Mouse (Mus musculus): ENCODE measurements around the gene Lipt2.

Gene Lipt2

DNA sequence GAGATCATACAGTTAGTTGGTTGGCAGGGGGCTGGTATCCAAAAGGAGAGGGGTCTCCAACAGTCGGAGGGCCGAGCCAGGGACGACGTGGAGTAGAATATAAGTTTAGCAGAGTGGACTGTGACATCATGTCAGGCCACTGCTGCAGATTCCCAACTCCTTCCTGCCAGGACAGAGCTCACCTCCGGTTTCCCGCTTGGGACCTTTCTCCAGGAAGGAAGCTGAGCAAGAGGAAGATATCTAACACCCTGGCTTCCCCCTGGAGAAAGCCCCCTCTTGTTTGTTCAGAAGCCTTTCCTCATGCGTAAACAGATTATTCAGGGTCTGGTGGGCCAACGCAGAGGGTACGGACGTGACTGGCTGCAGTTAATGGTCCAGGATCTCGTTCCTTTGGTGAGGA, 9.6 kb downstream of the Lipt2 start:
- DNase-seq (ENCODE audit: extremely low spot score, low read depth, low spot score): no peak

- DNase-seq (ENCODE audit: extremely low spot score, low read depth, low spot score): no peak
Observed at GRCm38 (mm10) chr7:100170756-100171155, 11.7 kb downstream of the Lipt2 start.

DNA sequence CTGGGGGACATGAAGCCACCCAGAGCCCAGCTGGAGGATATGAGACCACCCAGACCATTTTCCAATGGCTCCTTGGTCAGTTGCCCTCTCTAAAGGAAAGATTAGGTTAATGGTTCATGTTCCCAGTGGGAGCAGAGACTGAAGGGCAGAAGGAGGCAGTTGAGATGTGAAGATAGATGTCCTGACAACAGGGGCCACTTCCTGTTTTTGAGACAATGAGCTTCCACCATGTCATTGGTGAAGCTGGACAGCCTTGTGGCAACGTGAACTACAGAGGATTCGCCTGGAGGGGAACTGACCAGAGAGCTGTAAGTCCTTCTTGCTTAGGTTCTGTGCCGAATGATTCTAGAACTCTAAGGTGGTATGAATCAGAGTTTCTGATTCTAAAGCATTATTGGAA, 17.2 kb downstream of the Lipt2 start, which contains the start of gene Kcne3:
Gene Kcne3, plus strand, starts transcription at position 234 of the 400 bp plus-strand sequence.
- DNase-seq (ENCODE audit: extremely low spot score, low read depth, low spot score): no peak

- DNase-seq (ENCODE audit: extremely low spot score, low read depth, low spot score): no peak
Observed at GRCm38 (mm10) chr7:100178016-100178890, 19.2 kb downstream of the Lipt2 start.

GRCm38 (mm10) chr7:100178891-100179233, 19.8 kb downstream of the Lipt2 start:
- peak; percentile 18 for DNase-seq (ENCODE audit: extremely low spot score, low read depth, low spot score)

DNA sequence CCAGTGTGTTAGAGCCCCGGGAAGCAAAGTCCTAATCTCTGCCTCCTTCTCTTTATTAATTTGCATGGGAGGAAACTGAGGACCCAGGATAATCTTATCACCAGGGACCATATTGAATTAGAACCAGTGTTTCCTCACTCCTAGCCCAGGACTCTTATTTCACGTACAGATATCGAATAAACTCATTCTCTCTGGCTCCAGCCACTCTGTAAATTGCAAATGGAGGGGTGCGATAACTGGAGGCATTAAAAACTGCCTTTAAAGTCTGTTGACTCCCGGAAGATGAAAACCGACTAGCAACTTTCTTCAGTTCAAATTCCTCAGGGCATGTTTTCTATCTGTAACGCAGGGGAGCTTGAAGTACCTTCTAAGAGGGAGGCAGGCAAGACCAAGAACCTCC, 20.3 kb downstream of the Lipt2 start:
- DNase-seq (ENCODE audit: extremely low spot score, low read depth, low spot score): no peak

- no peak for DNase-seq (ENCODE audit: extremely low spot score, low read depth, low spot score)
Observed at GRCm38 (mm10) chr7:100179836-100180407, 20.8 kb downstream of the Lipt2 start.

GRCm38 (mm10) chr7:100181176-100181575, 22.1 kb downstream of the Lipt2 start:
- DNase-seq (ENCODE audit: extremely low spot score, low read depth, low spot score): no peak

GRCm38 (mm10) chr7:100181614-100182013, 22.5 kb downstream of the Lipt2 start:
- DNase-seq (ENCODE audit: extremely low spot score, low read depth, low spot score): no peak

DNA sequence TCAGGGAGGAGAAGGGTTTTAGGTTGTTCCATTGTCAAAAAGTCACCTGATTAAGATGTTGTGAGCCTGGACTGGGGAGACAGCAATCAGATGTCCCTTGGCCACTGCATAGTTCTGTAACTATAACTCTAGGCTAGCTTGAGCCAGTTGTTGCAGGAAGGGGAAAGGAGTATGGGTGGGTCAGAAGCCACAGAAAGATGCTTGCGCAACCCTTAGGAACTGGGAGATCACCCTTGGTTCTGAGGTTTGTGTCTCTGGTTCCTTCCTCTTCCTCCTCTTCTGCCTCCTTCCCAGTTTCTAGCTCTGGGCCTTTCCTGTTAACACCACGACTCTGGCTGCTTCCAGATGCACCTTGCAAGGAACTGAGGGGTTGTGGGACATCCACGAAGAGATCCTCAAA, 23.3 kb downstream of the Lipt2 start:
- DNase-seq (ENCODE audit: extremely low spot score, low read depth, low spot score): no peak

DNA sequence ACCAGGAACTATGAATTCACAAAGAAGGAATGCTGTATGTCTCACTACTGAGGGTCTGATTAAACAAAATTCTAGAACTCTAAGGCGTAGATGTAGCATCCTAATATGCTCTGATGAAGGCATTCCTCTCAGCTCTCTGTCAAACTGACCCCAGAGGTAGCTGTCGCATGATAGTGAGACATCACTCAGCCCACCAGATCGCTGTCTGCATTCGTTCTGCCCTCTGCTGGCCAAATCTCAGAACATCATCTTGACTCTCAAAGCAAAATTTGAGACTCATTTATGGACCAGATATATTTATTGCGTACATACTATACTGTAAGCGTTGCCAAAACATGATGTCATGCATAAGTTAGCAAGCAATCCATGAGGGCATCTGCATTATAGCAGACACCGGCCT, 28.5 kb downstream of the Lipt2 start:
- DNase-seq (ENCODE audit: extremely low spot score, low read depth, low spot score): peak; percentile 12

DNA sequence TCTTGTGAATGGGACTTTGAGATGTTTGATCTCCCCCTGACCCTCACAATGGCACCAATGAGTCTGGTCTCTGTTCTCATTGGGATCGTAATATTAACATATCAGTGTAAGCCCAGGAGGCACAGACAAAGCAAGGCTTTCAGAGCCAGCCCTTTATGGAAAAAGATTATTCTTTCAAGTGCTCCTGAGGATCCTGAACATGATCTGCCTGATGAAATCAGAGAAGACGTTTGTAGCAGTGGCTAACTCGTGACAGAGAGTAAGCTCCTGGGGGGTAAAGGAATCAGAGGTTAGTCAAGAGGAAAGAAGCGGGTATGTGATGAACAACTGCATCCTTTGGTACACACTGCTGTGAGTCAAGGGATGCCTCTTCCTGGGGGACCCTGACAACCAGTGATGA, 31.1 kb downstream of the Lipt2 start:
- DNase-seq (ENCODE audit: extremely low spot score, low read depth, low spot score): no peak

DNA sequence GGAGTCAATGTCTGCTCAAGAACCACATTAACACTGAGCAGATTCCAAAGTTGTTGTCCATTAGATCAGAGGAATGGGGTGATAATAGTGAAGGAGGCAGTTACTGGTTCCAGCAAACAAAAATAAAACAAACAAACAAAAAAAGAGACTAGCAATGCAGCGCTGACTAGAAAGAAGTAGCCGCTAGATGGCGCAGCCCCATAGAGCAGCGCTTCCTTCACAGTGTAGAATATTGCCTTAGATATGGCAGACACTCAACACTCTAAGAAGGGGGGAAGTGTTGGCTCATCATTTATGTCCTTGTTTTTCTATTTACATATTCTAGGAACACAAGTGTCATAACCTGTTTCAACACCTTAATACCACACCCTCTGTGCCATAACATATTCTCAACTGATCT, 31.7 kb downstream of the Lipt2 start:
- peak; percentile 12 for DNase-seq (ENCODE audit: extremely low spot score, low read depth, low spot score)

GRCm38 (mm10) chr7:100201191-100201590, 42.1 kb downstream of the Lipt2 start:
- no peak for DNase-seq (ENCODE audit: extremely low spot score, low read depth, low spot score)

GRCm38 (mm10) chr7:100203616-100204015, 44.5 kb downstream of the Lipt2 start:
- DNase-seq (ENCODE audit: extremely low spot score, low read depth, low spot score): no peak

DNA sequence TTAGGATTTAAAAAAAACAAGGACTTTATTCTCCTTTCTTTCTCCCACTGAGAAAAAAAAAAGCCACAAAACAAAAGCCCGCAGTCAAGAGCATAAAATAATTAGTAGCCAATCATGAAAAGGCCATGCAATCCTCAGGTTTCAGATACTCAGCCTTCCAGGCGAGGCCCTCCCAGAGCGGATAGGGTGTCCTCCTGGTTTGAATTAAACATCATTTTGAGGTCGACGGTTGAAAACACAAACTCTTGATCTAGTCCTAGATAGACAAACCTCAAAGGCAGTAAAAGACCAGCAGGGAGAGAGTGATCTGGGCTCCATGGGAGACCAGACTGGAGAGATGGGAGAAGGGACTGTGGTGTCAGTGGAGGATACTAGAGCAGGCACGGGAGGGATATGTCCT, 45.8 kb downstream of the Lipt2 start:
- DNase-seq (ENCODE audit: extremely low spot score, low read depth, low spot score): no peak

DNA sequence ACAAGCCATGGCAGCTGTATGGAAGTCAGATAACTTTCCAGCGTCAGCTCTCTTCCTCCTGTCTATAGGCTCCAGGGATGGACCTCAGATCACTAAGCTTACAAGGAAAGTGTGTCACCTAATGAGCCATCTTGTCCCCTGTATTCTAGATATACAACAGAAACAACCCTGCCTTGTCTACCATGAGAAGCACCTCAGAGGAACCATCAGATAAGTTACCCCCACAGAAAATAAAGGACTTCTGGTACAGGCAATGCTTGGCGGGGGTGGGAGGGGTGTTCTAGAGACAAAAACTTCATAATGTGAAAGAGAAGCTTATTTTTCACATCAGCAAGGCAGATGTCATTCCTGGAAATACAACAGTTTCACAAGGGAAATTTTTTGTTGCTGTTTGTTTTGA, 47.1 kb downstream of the Lipt2 start:
- DNase-seq (ENCODE audit: extremely low spot score, low read depth, low spot score): no peak

DNA sequence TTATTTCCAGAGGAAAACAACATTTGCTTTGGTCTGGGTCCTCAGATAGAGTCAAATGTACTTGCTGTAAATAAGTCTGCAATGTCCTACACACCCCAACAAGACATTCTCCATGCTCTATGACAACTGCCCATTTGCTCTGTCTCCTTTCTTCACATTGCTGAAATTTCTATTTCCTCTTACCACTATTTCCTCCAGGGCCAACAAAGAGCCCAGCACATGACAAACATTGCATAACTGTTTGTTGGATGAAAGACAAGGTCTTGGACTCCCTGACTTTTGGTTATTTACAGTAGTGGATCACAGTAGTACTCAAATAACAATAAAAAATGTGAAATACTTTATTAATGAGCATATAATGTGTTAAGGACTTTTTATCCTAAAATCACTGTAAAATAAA, 48.8 kb downstream of the Lipt2 start:
- no peak for DNase-seq (ENCODE audit: extremely low spot score, low read depth, low spot score)
